Mouse (Mus musculus) kidney, adult 10 weeks (tissue): ENCODE measurements around the gene Ins2. TPM values are rescaled to one million over a fixed set of nuclear protein-coding genes. Genes with fewer than 3 reads are reported as not detected.

ENCODE experiments used
- polyA plus RNA-seq: library from polyadenylated mRNA; stranded (reverse); fragments of 350-450 nt; fragmentation: Illumina TruSeq; extraction: RNeasy Lipid Tissue Mini Kit (QIAGEN cat#74804); gene quantifications from one replicate; pipeline ENCODE4 v1.2.3, GENCODE M21; 2014; ENCODE audit warnings: low read depth, low replicate concordance

The Ins2 gene
- polyA plus RNA-seq: not detected

GRCm38 (mm10) chr7:142743281-142743680, at the start of gene Ins2:
TSS of gene Ins2 (minus strand) at chr7:142743381.

DNA sequence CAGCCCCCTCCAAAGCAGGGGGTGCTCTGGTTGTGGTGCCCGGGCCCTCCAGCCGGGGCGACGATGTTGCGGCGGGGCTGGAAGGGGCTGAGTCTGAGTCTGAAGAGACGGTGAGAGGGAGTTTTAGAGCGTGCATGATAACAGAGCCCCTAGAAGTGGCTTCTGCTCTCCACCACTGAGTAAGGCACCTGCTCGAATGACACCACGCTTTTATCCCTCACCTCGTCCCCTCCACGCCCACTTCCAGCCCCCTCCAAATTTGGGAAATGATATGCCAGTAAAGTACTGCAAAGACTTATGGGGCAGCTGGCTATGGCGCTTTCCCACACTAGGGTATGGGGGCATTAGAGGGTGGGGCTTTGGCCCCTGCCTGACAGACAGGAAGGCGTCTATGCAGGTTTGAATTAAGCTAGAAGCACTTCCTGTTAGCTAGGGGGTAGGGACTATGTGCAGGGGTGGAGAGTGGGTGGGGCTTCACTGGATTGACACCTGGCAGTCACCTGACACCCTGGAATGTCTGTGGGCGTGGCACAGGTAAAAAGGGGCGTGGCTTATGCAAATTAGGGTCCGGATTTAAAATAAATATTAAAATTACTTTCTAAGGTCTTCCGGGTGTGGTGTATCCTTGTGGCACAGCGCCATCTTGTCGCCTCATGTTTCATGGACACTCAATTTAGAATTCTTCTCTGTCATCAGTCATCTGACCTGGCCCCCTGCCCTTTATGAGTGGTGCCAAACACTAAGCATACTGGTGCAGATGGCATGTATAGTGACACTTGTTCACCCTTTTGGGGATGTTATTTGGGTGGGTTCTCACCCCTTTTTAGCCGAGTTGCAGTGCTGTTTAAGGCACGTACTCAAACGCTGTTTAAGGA, 73.2 kb downstream of the Ins2 start, which contains the start of gene Gm49394:
Gm49394 (minus strand) TSS at position 192 of the 875 bp plus-strand sequence.

DNA sequence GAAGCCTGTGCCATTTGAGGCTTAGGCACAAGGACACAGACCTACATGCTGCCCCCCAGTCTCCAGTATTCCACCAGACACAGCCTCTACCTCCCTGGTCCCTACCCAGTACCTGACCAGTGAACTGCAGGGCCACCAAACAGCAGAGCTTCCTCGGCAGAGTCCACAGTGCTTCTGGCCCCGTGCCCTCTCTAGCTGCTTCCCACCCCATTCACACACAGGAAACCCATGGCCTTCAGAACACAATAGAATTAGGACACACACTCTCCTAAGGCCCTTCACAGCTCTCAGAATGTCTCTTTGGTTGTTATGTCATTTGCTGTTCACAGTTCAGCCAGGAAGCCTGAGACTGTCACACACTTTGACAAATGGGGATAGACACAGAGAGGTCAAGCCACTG, 76.5 kb downstream of the Ins2 start, which contains the start of gene Igf2:
Igf2 (minus strand) TSS at position 158 of the 400 bp plus-strand sequence.

Other genes starting within 250 kb of the Ins2 start
- gene Tnnt3, start 244.5 kb downstream of the Ins2 start, polyA plus RNA-seq: not detected
- 1.1 TPM for gene Mrpl23, start 210.7 kb downstream of the Ins2 start, polyA plus RNA-seq
- 42.0 TPM for gene Igf2, start 76.6 kb downstream of the Ins2 start, polyA plus RNA-seq
- gene Gm49394, start 73.4 kb downstream of the Ins2 start, polyA plus RNA-seq: not detected
- not detected for gene Th, start 187.7 kb upstream of the Ins2 start, polyA plus RNA-seq
- not detected for gene Ascl2, start 225.9 kb upstream of the Ins2 start, polyA plus RNA-seq